Mouse (Mus musculus): ENCODE data around the gene Ptma.
A peak's percentile ranks its signal among the peaks of the same experiment; 100 is the strongest.
"Not testable (repeated sequence)": the region's sequence is repeated elsewhere in the genome, so short reads cannot be mapped to it uniquely, and the experiment has no call there.

Gene Ptma

DNA sequence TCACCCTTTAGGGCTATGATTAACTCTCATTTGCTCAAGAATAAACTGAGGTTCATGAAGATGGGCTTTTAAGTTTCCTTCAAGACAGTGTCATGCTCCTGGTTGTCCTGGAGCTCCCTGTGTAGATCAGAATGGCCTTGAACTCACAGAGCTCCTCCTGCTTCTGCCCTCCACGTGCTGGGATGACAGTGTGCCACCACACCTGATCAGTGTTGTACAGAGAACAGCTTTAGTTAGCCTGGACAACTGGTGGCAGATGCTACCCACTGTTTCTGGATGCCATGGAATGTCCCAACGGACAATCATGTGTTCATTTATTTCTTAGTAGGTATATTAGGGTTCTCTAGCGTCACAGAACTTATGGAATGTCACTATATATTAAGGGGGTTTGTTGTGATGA is 9.4 kb upstream of the Ptma start:
- no peak for DNase-seq (ENCODE audit: low read depth)

DNA sequence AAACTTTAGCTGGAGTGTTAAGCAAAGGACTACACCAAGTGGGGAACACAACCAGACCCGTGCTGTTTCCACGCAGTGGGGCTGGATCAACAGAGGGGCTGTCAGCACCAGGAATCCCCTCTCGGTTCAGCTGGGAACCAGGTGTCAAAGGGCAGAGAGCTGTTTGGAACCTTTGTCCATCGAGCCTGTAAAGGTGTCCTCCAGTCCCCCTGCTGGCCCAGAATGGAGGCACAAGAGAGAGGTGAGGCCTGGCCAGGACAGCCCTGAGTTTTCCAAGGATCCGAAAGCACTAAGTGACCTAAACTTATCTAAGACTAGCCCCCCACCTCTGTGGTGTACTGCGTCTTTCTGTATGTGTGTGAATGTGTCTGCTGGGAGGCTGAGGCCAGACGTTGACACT is 6.2 kb upstream of the Ptma start:
- DNase-seq (ENCODE audit: low read depth): peak; percentile 53

DNA sequence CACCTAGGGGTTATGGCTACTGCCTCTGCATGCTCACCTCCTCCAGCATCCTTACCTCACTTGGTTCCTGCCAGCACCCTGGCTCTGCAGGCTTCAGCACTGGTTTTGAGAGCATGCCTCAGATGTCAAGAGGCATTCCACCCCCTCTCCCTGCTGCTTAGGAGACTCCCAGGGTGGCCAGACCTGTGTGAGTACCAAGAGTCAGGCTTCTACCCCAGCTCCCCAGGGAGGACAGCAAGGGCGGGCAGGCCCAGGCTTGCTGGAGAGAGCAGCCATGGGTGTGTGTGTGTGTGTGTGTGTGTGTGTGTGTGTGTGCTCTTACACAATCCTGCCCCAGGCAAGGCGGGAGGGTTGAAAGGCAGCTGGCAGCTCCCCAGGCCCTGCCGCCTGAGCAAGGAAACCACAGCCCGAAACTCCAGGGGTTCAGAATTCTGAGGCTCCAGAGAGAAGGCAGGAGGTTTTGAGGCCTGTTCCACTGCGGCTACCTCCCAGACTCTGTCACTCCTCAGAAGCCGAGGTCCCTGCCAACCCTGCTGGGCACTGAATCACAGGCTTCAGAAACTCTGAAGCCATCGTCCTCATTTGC is 4.1 kb upstream of the Ptma start:
- DNase-seq (ENCODE audit: low read depth): peak; percentile 97

DNA sequence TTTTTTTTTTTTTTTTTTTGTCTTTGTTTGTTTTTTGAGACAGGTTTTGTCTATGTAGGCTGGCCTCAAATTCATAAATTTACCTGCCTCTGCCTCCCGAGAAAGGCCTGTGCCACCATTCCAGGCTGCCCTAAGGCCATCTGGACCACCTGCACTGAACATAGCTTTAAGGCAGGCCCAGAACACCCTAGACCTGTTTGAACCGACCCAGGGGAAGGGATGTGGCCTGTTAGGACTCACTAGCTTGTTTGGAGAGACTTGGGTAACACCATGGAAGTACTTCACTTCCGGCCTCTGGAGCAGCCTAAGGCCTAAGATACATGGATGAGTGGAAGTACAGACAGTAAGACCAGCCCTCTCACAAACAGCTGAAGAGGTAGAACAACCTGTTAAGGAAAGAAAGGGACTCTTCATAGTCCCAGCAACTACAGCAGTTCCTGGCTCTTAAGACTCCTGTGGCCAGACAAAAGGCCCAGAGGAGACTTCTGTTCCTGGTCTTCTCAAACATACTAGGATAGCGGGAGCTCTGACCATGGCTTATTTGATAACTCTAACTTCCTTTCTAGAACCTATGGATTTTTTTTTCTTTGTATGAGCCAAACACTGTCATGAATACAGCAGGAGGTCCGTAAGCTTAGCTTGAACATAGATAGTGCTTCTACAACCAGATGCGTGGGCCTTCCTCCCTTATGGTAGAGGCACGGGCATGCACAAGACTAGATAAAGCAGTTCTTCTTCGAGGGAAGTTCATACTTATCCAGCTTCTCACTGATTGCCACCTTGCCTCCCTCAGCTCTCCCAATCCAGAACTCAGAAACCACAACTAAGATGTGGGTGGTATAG is 2.5 kb upstream of the Ptma start:
- DNase-seq (ENCODE audit: low read depth): no peak

DNA sequence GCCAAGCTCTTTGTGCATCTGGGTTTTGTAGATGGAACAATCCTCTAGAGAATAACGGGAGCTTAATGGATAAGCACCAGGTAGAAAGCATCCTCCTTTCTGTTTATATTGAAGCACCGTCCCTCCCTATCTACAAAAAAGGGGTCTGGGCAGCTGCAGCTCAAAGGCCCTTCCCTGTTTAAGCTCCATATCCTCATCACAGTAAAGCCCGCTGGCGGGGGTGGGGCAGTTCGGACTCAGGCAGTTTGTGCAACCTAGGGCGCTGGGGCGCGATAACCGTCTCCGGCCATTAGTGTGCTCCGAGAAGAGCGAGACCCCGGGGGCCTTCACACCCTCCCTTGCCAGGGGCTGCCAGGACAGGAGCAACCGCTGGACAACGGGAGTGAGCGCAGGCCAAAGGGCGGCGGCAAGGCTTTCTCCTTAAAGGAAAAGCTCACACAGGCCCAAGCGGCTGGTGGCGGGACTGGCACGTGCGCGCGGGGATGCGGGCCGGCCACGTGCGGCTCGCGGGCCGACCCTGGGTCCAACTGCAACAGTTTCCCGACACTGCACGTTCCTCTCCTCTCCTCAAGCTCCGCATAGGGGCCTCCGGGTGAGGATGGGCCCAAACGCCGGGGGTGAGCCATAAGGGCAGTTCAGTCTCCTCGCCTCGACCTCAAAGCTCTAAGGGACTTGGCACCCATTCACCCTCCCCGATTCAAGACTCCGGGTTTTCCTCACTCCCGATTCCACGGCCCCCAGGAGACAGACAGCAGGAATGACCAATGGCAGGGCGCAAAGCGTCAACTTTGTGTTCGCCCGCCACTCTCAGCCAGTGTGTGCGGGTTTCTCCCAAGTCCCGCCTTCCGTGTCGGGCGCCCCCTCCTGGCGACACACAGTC is 1.7 kb upstream of the Ptma start:
- DNase-seq (ENCODE audit: low read depth): peak; percentile 100

DNA sequence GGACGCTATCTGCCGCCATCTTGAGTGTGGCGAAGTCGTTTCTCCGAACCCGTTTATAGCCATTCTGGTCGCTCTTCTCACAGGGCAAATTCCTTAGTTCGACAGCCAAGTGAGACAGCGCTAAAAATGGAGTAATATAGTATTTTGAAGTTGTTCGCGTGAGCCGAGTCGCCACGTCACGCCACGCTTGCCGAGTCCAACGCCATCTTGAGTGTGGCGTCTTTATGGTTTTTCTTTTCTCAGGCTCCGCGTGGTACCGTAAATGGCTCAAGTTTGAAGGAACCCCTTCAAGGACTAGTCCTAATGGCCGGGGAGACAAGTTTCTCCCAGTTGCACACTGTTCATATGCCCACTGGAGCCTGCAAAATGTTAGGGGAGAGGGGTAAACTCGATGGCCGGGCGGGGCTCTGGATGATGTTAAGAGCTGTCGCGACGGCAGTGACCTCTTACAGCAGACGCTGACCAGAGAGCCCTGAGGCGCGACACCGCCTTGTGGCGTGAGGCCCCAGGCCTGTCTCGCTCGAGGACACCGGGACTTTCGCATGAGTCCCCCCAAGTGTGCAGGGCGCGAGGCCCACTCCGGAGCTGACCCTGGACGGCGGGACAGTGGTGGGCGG is 919 bp upstream of the Ptma start:
- DNase-seq (ENCODE audit: low read depth): no peak

DNA sequence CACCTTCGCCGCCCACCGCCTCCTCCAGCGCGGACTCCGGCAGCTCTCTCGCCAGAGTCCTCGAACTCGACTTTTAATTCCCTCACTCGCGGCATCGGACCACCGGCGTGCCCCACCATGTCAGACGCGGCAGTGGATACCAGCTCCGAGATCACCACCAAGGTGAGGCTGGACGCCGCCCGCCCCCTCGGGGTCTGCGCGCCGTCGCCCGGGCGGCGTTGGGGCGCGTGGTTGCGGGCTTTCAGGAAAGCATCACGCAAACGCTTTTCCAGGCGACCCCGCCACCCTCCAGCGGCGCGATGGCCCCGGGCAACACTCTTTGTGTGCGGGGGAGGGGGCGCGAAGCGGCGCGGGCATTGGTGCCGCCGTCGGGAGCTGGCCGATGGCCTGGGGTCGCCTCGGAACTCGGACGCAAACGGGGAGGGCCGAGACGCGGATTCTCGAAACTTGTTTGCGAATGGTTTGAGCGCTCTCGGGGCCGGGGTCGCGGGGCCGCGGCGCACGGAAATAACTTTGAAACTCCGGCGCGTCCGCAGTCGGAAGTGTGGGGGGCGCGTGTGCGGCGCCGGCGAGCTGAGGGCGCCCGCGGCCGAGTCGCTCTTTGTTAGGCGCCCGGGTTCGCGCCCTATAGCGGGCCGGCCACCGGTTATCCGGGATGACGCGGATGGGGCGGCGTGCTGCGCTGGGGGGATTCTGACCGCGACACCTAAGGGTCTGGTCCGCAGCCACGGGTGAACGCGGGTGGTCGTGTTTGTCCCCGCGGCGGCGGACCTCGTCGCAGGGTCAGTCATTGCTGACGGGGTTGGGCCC is 468 bp downstream of the Ptma start:
- peak; percentile 56 for DNase-seq (ENCODE audit: low read depth)

DNA sequence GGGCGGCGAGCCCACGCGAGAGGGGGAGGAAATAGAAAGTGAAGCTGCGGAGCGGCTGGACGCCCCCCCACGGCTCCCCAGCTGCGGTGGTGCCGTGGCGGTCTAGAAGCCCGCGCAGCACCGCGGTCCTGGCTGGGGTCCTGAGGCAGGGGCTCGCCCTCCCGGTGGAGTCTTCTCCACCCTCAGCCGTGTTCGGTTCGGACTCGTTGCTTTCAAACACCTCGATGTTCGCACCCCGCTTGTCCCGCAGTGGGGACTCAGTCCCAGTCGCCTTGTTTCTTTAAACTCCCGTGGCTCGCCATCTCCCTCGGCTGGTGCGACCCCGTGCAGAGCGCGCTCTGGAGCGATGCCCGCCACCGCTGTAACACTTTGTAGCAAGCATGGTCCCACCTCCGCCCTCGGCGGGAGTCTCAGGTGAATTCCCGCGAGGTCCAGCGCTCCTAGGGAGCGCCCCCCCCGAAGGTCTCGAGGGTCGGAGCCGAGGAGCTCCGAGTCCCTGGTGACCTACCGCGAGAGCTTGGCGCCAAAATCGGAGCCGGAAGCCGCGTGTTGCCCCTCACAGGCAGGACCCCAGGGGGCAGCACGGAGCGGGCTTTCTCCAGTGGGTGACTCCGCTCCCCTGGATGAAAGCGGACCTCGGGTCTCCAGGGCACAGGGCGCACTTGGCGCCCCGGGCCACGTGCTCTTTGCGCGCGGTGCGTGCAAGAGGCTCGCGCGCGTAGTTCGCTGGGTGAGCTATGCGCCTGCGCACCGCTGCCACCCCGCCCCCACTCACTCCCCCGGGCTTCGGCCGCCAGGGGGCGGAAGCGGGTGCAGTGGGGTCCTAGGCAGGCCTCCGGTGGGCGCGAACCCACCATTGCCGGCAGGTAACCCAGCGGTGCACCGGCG is 1.3 kb downstream of the Ptma start:
- DNase-seq (ENCODE audit: low read depth): peak; percentile 93

DNA sequence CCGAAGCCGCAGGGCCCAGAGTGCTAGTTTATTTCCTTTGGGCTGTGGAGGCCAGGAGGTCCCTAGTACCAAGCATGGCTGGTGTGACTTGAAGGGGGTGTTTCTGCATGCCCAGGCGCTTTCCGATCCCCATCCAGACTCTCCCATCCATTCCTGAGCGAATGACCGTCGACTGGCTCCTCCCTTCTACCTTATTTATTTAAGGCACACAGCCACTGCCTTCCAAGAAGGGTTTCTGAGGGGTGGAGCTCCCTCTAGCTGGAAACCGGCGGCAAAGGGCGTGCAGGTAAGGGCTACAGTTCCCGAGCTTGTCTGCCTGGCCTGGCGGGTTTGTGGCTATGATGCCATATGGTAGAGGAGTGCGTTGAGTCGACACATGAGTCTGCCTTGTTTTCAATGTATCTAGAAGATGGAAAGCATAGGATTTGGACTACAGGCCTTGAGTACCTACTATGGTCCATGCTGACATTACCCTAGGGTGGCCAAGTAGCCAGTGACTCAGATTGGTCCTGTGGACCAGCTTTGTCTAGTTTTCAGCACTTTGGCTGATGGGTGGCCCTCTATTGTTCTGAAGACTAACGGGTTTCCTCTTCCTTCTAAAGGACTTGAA is 2.1 kb downstream of the Ptma start:
- peak; percentile 77 for DNase-seq (ENCODE audit: low read depth)

DNA sequence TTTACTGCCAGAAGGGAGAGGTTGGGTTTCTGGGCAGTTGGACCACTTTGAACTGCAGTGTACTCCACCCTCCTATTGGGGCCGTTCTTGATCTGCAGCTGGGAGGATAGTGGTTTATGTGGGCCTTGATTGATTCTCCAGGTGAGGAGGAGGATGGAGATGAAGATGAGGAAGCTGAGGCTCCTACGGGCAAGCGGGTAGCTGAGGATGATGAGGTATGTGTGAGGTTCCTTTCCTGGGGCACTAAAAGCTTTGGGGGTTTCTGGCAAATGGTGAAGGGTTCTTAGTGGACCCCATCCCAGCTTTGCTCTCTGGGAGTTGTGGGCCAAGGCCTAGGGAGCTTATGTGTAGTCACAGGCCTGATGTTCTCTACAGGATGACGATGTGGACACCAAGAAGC is 3.1 kb downstream of the Ptma start:
- no peak for DNase-seq (ENCODE audit: low read depth)

DNA sequence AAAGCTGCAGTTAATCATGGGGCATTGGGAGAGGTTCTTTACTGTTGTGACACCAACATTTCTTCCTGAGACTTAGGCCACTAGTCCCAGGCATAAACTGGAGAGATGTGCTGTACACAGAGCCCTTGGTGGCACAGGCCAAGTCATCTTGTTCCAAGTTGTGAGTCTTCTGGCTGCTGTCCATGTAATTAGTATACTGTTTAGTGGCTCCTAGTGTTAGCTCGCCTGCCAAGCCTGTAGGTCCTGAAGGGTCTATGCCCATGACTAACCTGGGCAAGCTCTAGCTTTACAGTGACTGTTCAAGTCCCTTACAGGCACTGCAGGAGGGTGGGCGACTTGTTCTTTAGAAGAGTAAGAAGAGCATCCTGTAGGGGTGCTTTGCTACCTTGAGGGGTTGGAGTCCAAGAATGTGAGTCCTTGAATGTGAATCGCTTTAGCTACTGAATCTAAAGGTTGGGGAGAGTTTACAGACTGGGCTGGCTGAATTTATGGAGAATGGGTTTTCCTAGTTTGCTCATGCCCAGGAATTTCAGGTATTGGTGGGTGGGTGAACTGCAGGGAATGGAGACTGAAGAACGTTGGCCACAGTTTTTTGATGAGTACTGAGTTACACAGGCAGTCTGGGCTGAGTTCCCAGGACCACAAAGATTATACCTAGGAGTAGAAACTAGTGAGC is 4.5 kb downstream of the Ptma start:
- DNase-seq (ENCODE audit: low read depth): peak; percentile 45

DNA sequence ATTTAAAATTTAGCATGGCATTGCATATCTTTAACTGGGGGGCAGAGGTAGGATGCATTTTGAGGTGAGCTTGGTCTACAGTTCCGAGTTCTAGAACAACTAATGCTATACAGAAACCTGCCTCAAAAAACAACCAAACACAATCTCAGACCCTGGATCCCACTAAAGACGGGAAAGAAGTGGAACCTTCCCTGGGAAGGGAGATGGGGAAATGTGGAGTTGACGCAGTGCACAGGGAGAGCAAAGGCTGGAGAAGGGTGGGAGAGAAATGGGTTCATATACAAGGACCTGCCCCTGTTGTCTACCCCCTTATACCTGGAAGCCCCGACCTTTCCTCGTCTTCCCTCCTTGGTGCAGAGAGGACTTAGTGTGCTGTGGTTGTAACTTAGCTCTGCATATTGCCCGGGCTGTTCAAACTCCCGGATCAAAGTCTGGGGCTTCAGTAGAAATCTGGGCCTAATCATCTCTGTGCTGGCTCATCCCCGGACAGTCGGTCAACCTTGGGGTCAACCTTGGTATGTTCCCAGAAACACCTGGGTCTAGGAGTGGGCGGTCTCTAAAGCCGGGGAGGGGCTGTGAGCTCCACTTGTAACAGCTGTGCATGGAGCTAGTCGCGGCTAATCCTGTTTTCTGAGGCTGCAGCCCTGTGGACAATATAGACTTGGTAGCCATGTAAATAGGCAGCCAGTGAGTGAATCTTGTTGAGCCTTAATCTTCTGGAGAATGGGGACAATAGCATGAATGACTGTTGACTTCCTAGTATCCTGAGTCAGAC is 5.2 kb downstream of the Ptma start:
- no peak for DNase-seq (ENCODE audit: low read depth)

DNA sequence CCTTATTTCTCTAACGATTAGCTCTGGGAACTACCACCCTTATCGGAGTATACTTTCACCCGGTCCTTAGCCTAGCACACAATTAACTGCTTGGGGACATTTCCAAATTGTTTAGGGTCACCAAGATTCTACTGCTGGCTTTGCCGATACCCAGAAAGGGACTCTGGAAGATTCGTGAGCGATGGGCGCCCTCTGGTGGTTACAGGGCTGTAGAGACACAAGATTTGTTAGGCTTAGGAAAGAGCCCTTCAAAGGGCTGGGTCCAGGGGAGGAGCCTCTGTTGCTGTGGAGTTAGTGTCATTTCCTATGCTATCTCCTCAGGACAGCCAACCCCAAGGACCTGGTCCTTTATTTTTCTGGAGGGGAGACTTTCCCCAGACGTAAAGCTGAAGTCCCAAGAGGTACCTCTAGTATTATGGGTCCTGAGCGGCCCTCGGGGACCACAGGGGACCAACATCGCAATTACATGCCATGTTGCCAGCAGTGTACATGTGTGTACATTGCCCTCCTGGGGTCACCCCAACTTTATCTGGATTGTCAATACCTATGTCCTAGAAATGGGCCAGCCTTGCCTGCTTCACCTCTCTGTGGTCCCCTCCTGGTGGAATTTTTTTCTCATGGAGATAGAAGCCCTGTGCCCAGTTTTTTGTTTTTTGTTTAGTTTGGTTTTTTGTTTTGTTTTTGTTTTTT is 6.0 kb downstream of the Ptma start:
- DNase-seq (ENCODE audit: low read depth): peak; percentile 96

DNA sequence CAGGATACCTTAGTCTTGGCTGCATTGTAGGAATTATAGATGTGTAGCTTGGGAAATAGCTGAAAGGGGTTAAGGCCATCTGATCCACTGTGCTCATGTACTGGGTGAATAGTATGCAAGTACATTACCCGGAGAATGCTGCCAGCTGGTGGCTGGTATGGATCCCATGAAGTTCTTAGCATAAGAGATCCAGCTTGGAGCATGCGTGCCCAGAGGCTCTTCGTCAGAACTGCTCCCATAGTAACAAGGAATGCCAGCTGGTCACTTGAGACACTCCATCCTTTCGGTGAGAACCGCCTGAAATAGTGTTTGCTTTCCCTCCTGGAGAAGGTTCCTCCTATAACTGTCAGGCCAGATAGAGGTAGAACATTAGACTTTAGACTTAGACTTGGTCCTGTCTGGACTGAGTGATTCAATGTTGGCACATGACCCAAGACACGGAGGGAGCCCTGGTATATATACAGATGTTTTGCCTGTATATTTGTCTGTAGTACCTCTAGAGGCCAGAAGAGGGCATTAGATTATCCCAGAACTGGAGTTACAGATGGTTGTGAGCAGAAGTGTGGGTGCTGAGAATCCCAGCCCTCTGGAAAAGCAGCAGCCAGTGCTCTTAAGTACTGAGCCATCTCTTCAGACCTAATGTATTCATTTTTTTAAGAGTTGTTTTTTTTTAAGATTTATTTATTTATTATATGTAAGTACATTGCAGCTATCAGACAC is 7.0 kb downstream of the Ptma start:
- DNase-seq (ENCODE audit: low read depth): peak; percentile 60

DNA sequence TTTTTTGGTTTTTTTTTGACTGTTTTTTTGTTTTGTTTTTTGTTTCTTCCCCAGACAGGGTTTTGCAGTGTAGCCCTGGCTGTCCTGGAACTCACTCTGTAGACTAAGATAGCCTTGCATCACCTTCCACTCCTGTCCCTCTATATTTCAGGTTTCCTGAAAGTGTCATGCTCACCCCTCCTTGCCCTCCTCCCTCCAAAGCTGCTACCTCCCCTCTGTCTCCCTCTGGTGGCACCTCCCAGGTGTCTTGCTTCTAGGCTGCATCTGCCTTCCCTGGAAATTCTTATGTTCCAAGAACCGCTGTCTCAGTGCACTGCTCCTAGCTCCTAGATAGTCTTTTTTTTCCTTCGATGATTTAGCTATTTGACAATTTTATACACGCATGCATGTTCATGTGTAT is 11.9 kb downstream of the Ptma start:
- DNase-seq (ENCODE audit: low read depth): peak; percentile 60

DNA sequence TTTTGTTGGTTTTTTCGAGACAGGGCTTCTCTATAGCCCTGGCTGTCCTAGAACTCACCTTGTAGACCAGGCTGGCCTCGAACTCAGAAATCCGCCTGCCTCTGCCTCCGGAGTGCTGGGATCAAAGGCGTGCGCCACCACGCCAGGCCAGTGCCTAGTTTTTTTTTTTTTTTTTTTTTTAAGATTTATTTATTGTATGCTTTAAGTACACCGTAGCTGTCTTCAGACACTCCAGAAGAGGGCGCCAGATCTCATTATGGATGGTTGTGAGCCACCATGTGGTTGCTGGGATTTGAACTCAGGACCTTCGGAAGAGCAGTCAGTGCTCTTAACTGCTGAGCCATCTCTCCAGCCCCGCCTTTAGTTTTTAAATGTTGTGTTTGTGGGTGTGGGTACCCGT is 13.1 kb downstream of the Ptma start:
- not testable (repeated sequence) for DNase-seq (ENCODE audit: low read depth)

DNA sequence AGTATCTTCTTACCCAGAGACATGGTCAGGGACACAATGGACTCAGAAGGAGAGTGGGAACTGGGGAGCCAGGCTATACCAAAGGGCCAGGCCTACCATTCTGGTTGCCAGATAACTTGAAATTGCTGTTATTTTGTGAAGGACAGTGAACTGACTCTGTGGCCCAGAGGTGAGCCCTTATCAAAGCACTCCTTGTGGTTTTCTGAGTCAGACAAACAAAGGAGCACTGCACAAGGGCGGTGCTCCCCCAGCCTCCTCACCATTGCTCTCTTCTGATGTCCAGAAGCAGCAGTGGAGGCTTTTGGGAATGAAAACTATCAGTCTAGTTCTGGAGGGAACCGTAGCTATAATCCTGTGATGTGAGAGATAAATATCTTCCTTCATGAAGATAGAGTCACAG is 16.1 kb downstream of the Ptma start:
- DNase-seq (ENCODE audit: low read depth): no peak
